Mouse (Mus musculus) heart, adult 8-10 months (tissue): ENCODE results near the gene Rab5b. TPM values are rescaled to one million over a fixed set of nuclear protein-coding genes. Genes with fewer than 3 reads are reported as not detected.
"Not testable (repeated sequence)": the region's sequence is repeated elsewhere in the genome, so short reads cannot be mapped to it uniquely, and the experiment has no call there.

Source experiments
- DNase-seq: peaks from one replicate; pipeline ENCODE4 v3.0.0; 2022; ENCODE audit warnings: low spot score
- total RNA-seq, 4 experiments: library from RNA; stranded (reverse); gene quantifications; 2 replicates each; pipeline ENCODE4 v1.2.4; 2022

The Rab5b gene
- 10 to 100 TPM; 84.0 to 87.9 (median 85.0) TPM for total RNA-seq

DNA sequence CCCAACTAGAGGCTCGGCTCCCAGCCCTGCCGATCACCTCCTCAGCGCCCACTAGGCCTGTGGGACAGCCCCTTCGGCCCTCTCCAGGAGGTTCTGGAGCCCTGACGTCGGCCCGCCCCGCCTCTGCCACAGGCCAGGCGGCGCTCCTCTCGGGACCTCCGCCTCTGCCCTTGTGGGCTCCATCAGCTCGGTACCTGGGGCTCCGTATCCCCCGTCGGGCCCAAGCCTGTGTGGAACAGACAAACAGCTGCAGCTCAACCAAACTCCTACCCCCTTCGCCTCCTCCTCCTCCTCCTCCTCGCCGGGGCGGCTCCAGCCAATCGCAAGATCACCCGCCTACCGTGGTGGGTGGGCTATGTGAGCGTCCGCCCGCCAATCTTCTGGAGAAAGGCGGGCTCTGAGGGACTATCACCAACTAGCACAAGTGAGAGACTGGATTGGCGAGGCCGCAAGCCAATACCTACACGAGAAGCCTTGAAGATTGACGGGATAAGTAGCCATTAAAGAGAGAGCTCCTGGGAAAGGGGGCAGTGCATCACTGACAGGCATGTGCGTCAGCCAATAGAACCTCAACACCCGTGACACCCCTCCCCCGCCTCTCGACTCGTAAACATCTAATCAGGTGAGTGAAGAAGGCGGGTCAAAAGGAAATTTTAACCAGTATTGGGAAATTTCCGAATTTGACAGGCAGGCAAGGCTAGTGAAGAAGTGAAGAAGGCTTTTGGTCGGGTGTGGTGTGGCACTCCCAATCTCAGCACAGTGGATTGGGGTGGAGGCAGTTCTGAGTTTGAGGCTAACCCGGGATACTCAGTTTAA, at the start of gene Rab5b:
Gene Rab5b, minus strand, starts transcription at position 273 of the 816 bp plus-strand sequence.
- DNase-seq, result peak; percentile 100

DNA sequence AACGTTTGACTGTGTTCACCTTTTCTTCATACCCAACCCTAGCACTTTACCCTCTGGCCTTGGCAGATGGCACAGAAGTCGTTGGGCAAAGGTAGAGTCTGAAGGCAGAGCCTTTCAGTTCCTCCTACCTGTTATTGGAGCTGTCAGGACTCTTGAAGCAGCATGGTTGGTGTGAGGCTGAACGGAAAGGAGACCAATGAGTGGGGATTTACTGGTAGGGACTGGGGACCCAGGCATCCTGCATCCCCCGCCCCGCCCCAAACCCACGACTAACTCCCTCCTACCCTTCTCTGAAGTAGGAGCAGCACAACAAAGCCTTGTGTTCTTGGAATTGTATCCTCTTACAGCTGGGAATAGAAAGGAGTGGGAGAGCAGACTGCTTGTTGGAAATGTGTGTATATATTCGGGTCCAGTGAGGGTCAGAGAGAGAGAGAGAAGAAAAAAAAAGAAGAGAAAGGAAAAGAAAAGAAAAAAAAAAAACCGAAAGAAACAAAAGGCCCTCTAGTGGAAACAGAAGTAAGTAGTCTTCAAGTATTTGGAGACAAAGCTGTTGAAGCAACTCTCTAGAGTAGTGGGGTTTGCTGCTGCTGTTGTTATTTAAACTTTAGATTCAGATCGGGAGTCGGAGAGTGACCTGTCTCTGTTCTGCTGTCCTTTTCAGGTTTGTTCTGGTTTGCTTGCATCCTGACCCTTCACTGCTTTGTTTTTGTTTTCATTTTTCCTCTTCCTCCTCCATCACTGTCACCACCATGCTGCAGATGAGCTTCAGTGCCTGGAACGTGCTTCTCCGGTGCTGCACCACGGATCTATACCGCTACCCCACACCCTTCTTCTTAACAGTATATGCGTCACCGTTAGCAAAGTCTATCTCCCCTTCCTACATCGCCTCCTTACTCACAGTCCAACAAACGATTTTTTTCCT, 48.9 kb upstream of the Rab5b start, which contains the start of gene Dgka:
Gene Dgka, minus strand, starts transcription at position 176 of the 922 bp plus-strand sequence.
- DNase-seq, result no peak

DNA sequence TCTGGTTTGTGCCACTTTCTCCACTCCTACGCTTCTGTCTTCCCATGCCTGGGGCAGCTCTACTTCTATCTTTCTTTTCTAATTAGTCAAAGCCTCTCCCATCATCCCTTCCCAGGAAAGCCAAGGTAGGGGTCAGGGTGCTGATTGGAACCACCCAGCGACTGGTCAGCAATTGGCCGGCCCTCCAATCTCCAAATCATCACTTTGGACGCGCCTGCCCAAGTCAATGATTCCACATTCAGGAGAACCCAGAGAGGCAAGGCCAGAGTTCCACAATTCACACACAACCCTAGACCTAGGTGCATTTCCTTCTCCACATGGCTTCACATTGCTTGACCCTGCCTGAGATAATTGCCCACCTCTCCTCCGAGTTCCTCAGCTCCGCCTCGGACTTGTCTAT, 48.1 kb upstream of the Rab5b start:
- no peak for DNase-seq

DNA sequence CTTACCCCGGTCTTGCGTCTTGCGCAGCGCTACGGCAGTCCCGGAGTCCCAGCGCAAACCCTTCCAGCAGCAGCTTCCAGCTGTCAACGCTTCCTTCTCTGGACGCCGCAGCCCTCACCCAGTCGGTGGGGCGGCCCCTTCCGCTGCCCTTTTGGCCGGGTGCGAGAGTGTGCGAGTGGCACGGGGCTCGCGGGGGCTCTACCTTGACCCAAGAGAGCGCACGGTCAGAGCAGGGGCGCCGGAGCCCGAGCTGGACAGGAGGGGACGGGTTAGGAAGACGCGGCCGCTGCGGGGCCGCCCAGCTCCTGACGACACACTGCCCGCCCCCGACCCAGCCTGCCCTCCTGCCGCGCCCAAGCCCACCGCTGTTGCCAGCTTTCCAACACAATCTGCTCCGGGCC, 47.7 kb upstream of the Rab5b start:
- peak; percentile 64 for DNase-seq

DNA sequence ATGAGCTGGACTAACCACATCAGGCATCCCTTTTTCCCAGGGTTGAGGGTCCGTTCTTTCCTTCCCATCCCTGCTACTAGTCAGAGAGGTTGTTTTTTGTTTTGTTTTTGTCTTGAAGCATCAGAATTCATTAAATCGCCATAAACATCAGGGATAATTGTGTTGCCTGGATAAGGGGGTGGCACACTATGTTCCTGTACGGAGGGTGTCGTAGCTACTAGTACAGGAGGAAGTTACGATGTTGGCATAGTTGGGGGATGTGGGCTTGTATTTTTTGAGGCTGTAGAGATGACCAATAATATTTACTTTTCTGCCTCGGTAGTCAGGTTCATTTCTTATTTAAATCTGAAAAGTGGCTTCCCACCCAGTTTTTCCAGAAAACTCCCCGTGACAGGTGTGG, 47.2 kb upstream of the Rab5b start:
- no peak for DNase-seq

DNA sequence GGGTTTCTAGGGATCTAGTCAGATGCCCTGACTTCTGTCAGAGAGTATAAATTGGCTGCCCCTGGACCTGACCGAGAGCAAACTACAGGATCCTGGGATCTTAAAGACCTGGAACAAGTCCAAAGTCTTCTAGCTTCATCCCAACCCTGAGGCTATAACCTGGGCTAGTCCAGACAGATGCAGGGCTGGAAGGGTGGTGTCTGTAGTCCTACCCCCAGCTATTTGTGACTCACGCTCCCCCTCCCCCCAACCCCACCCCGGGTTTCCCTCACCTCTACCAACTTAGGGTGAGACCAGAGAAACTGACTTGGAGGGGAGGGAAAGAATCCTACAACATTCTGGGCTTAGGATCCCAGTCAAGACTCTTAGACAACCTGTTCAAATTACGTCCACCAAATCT, 46.6 kb upstream of the Rab5b start:
- no peak for DNase-seq

DNA sequence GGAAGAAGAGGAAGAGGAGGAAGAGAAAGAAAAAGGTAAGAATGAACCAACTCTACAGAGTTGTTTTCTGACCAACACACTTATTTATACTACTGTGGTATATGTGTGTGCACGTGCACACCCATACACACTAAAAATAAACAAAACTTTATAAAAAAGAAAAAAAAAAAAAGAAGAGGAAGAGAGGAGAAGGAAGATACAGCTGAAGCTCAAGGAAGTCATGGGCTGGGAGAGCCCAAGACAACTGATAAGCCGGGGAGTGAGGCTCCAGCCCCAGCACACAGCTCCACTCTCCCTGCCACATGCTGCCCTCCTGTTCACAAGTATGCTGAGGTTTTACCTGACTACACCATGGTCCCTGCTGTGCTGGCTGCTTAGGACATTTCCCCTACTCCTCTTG, 44.2 kb upstream of the Rab5b start:
- no peak for DNase-seq

DNA sequence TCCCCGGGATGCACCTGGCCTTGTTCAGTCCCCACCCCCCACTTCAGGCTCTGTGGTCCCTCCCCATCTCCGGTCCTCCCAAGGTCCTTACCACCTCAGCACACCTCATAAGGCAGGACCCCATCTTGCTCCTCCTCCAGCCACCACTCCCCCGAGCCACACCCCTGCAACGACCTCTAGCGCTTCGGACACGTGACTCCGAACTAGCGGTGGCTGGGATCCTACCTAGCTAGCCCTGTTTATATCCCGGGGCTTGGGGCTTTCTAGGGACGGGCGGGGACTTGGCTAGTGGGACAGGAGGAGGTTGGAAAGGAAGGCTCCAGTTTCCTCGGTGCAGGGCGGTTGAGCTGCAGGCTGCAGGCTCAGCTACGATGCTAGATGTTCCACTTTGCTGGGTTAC, 41.4 kb upstream of the Rab5b start:
- no peak for DNase-seq

DNA sequence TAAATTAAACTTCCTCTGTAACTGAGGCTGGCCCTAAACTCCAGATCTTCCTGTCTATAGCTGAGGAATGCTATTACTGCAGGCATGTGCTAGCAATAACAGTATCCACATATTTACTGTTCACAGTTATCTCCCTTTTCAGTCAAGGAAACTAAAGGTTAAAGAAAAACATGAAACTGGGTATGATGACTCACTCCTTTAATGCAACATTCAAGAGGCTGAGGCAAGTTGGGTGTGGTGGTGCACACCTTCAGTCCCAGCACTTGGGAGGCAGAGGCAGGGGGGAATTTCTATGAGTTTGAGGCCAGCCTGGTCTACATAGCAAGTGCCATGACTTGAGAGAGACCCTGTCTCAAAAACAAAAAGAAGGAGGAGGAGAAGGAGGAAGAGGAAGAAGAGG, 35.9 kb upstream of the Rab5b start:
- no peak for DNase-seq

DNA sequence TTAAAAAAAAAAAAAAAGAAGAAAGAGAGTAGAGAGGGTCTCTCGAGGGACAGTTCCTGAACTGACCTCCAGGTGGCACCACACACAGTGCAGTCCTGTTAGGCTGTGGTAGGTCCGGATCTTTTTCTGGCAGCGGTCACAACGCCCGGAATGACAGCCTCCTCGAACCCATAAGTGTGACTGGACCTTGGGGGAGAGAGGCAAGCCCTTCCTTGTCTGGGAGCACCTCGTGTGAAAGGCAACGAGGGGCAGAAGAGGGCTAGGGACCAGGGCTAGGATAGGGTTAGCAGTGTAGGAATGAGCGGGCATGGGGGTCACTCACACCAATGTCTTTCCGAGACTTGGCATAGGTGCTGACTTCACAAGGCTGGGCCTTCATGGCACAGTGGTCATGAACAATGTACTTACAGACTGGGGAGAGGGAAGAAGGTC, 35.0 kb upstream of the Rab5b start:
- DNase-seq, result peak; percentile 72

DNA sequence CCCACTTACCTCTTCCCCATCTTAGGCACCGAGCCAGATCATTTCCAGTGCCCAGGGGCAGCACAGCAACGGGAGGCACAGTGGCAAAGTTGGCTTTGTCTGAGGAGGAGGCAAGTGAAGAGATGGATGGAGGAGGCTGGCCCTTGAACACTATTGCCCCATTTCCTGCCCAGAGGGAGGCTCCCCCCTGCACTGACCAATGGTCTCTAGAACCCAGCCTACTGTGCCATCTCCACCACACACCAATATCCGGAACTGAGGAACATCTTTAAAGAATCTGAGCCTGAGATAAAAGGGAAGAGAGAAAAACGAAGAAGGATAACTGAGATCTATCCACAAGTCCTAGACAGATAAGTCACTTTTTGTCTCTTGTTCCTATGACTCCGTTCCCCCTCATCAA, 32.0 kb upstream of the Rab5b start:
- DNase-seq, result no peak

DNA sequence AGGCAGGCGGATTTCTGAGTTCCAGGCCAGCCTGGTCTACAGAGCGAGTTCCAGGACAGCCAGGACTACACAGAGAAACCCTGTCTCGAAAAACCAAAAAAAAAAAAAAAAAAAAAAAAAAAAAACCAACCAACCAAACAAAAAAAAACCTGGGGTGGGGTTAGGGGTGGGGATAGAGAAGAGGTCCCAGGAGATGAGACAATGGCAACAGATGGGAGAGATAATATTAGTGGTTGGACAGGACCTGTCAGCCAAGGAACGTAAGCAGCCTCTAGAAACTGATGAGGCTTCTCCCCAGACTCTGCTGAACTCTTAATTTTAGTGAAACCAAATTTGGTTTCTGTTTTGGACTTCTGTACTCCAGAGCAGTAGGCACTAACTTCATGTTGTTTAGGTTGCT, 29.4 kb upstream of the Rab5b start:
- DNase-seq, result not testable (repeated sequence)

DNA sequence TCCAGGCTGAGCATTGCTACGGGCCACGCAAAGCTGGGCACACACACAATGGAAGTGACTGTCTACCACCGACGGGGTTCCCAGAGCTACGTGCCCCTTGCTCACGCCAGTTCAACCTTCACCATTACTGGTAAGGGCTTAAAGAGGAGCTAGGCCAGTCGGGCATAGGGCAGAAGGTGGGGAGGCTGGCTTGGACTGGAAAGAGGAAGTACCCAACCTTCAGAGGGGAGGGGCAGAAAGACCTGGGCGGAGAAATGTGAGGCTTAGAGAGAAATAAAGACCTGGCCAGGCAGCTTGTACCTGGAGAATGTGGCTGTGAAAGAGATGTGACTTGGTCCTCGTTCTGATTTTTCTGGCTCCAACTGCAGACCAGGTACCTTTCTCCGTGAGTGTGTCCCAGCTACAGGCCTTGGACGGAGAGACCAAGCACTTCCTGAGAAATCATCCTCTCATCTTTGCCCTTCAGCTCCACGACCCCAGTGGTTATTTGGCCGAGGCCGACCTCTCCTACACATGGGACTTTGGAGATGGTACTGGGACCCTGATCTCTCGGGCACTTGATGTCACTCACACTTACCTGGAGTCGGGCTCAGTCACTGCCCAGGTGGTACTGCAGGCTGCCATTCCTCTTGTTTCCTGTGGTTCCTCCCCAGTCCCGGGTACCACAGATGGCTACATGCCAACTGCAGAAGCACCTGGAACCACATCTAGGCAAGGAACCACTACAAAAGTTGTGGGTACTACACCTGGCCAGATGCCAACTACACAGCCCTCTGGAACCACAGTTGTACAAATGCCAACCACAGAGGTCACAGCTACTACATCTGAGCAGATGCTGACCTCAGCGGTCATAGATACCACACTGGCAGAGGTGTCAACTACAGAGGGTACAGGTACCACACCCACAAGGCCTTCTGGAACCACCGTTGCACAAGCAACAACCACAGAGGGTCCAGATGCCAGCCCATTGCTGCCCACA, 19.8 kb upstream of the Rab5b start:
- DNase-seq, result no peak

DNA sequence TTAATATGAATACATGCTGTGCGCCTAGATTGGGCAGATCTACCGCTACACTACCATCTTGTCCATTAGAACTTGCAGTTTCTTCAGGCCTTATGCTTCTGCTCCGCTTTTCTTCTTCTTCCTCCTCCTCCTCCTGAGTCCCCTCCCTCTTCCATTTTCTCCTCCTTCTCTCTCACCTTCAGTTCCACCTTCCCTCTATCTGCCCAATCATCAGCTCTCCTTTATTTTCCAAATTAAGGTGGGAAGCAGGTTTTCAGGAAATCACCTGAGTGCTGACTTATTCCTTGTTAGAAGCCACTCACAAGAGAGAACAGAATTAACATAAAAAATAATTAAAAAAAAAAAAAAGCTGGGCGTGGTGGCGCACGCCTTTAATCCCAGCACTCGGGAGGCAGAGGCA, 15.3 kb upstream of the Rab5b start:
- DNase-seq, result not testable (repeated sequence)

DNA sequence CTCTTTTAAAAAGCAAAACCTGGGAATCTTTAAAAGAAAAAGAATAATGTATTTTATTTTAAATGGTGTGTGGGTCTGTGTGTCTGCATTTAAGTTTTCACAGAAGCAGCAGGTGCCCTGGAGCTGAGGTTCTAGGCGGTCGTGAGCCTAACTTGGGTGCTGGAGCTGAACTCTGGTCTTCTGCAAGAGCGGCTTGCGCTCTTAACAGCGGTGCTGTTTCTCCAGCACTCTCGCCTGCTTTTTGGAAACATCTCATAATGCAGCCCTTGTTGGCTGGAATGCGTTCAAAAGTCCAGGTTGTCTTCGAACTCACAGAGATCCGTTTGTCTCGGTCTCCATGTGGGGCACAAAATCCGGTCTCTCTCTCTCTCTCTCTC, 9.2 kb upstream of the Rab5b start:
- no peak for DNase-seq

DNA sequence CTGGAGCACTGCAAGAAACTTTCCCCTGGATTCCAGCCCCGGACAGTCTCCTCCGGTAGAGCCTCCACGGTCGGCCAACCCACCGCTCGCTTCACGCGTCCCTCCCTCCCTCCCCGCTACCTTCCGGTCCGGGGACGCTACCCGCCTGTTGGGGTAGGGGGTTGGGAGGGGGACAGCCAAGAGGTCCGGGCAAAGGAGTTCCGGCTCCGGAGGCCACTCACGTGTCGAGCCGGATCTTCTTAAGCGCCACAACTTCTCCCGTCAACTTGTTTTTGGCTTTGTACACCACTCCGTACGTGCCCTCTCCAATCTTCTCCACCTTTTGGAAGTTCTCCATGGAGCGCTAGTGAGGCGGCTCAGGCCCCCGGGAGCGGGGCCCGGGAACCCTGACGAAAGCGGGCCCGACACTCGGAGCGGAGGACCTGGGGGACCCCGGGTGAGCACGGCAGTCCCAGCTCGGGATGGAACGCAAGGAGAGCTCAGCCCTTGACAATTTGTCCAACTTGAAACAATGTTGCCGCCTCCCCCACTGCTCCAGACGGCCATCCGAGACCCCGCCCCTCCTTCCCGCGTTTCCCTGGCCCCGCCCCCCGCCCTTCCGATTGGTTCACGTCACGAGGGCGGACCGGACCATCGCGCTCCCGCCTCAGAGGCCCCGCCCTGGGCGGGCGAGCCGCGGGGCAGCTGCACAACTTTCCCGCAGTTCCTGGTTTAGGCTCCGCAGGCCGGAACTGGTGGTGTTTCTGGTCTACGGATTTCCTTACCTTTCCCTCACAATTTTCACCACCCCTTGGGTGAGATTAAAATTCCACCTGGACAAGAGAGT, 8.6 kb upstream of the Rab5b start, which contains the start of gene Cdk2:
Gene Cdk2, minus strand, starts transcription at position 541 of the 826 bp plus-strand sequence.
- DNase-seq, result peak; percentile 89

DNA sequence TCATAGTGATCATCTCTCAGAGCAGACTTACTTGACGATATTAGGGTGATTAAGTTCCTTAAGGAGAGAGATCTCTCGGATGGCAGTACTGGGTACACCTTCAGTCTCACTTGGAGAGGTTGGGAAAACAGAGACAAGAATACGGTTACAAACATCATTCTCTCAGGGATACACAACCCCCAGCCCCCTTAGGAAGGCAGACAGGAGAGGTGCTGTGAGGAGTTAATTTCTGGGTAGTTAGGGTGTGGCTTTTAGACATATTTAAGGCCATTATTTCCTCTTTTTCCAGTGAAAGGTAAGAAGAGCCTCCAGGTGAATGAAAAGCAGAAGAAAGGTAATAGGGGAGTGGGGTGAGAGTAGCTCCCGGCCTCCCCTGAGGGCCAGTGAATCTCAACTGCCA, 7.8 kb upstream of the Rab5b start, which contains the start of gene Pmel:
Gene Pmel, plus strand, starts transcription at position 301 of the 400 bp plus-strand sequence.
- no peak for DNase-seq

DNA sequence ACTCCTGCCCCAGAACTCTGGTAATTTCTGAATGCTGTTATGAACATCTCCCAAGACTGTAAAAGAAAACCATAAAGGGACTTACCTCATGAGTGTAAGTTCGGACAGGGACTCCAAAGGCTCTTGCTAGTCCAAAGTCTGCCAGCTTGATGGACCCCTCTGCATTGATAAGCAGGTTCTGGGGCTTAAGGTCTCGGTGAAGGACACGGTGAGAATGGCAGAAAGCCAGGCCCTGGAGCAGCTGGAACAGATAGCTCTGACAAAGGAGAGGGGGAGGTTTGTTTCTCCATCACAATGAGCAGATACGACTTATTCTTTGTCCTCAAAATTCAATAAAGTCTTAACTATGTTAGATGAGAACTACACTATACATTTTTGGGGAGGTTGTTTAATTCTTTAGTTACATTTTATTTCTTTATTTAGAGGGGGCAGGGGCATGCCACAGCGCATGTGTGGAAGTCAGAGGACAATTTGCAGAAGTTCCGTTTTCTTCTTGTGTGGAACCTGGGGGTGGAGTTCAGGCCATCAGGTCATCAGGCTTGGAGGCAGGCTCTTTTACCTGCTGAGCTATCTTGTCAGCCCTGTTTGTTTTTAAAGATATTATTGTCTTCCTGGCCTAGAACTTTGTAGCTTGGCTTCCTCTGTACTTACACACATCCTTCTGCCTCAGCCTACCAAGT, 6.4 kb upstream of the Rab5b start:
- DNase-seq, result no peak

DNA sequence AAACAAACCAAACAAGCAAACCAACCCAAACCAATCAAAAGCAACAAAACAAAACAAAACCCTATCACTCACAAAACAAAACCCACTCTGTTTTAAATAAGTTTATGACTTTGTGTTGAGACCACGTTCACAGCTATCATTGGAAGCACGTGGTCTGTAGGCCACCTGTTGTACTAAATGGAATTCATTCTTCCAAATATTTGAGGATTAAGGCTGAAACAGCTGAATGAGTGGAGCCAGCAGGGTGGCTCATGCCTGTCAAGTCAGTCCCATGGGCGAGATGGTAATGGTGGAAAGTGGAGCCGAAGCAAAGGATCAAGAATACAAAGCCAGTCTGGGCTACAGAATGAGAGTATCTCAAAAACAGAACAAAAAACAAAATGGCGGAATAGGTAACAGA, 4.6 kb upstream of the Rab5b start:
- no peak for DNase-seq

DNA sequence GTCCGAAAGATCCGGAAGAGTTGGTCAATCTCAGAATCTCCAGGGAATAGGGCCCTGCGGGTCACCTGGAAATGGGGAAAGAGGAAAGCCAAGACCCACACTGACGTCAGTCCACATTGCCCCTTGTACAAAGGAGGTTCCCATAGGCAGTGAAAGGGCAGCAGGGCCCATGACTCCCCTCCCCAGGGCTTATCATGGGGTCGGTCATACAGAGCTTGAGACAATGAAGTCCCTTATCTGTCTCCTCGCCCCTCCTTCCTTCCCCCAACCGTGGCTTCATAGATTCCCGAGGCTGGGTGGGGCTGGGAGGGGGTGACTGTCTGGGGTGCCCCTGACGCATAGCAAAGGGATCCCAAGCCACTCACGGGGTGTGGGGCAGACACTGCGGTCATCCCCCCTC, 3.5 kb upstream of the Rab5b start:
- DNase-seq, result no peak
